Mouse (Mus musculus) right cerebral cortex, postnatal 4 days (tissue): Measurements from ENCODE around the gene Tex14.

Source experiments
- DNase-seq: peaks from one replicate; pipeline ENCODE4 v3.0.0-alpha.2; 2022

Gene Tex14

GRCm38 (mm10) chr11:87595976-87596375 lies 191.1 kb downstream of the Tex14 start:
- DNase-seq = no peak

GRCm38 (mm10) chr11:87596492-87596891 lies 191.6 kb downstream of the Tex14 start:
- no peak for DNase-seq

DNA sequence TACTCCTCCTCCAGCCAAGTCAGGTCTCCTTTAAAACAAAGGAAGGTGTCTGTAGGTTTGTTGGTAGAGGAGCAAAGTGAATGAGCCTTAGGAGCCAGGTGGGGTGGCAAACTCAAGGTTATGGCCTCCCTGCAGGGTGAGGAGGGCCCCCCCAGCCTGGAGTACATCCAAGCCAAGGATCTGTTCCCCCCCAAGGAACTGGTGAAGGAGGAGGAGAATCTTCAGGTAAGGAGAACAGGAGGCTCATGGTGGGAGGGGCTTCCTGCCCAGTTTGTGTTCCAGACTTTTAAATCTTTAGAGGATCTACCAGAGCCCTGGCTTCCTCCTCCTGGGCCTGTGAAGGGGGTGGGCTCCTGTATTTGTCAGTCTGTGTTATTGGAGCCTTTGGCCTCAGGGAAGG lies 192.2 kb downstream of the Tex14 start:
- DNase-seq = no peak

- no peak for DNase-seq
Measured at GRCm38 (mm10) chr11:87599395-87600089, 194.7 kb downstream of the Tex14 start.

DNA sequence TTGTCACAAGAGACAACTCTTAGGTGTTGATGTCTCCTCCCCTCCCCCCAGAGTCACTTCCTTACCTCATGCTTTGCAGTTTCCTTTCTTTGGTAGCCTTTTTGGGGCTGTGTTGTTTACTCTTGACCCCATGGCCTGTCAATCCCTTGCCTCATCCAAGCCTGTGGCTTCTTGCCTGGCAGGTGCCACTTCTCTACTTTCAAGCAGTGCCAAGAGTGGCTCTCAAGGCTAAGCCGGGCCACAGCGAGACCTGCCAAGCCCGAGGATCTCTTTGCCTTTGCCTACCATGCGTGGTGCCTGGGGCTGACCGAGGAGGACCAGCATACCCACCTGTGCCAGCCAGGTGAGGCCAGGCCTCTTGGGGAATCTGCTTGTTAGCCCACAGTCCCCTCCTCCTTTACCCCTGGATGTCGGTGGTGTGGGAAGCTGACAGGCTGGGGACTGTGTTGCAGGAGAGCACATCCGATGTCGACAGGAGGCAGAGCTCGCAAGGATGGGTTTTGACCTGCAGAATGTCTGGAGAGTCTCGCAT lies 195.5 kb downstream of the Tex14 start:
- no peak for DNase-seq

DNA sequence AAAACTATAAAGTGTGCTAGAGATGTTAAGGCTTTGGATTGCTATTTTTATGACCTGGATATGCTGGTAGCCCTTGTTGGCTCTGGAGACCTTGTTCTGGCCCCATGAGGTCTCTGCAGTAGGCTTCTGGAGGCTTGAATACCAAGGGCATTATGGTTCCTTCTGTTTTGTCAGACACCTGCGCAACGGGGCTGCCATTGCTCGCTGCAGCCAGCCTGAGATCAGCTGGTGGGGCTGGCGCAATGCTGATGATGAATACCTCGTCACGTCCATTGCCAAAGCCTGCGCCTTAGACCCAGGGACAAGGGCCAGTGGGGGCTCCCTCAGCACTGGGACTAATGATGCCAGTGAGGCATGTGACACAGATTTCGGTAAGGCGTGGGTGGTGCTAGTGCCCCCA lies 197.4 kb downstream of the Tex14 start:
- DNase-seq = no peak

- DNase-seq = no peak
Measured at GRCm38 (mm10) chr11:87603571-87603970, 198.7 kb downstream of the Tex14 start.
